Mouse (Mus musculus): ENCODE measurements around the gene Galntl6.

DNA sequence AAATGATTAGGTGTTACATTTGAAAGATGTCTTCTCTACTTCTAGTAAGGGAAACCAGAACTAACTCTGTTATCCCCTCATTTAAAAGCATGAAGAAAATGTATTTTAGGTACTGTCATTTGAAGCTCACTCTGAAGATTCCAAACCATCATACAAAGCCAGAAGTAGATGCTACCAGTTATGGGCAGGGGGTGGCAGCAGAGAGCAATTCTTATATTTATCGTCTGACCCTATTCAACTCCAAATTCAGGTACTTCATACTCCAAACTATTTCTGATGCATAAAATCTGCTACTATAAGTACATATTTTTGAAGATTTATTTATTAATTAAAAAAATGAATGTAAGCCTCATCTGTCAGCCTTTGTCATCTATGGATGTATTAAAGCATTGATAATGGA lies 765.5 kb downstream of the Galntl6 start:
- no peak for TF ChIP-seq CTCF (IDR thresholded peaks at IDR 0.05; ENCODE audit: low read depth, low read length)
- TF ChIP-seq POLR2A (IDR thresholded peaks at IDR 0.05; ENCODE audit: borderline replicate concordance, low read depth, low read length), result no peak
